Comparison of ENCODE assay signal across 7 mouse cellular contexts in genomic region chr3:65829230-65829629, GRCm38 (mm10).
DNase-seq lines count a peak whose midpoint lies in the region; ATAC-seq lines count a peak whose summit lies in the region.

No protein-coding gene starts in this region.

- peak; percentile 90 for ATAC-seq in forebrain, embryonic 16.5 days
- peak; percentile 92 for ATAC-seq in neural tube, embryonic 13.5 days (ENCODE audit: low read depth)
- ATAC-seq in monocyte, adult 5-6 weeks (replicated peaks; ENCODE audit: insufficient number of reproducible peaks, low FRiP score, low TSS enrichment, poor library complexity, severe bottlenecking), result no peak

- no peaks in the 10 kb centered on the region for H3K9me3 ChIP-seq in forebrain, embryonic 16.5 days (ENCODE audit: control insufficient read depth, low read length)
- no peaks in the 10 kb centered on the region for H3K9me3 ChIP-seq in hindbrain, embryonic 10.5 days
- no peaks in the 10 kb centered on the region for H3K9me3 ChIP-seq in neural tube, embryonic 13.5 days

- H3K4me2 ChIP-seq in forebrain, embryonic 16.5 days (ENCODE audit: low read length), result no peak overlapping the region
- H3K4me2 ChIP-seq in neural tube, embryonic 13.5 days, result peak overlapping the region; percentile 23; the same call in 1 of the 2 replicates

- peaks cover 9% of the 10 kb centered on the region for H3K4me1 ChIP-seq in forebrain, embryonic 16.5 days (replicated peaks; ENCODE audit: control insufficient read depth, insufficient read depth, low read length)
- peaks cover 13% of the 10 kb centered on the region for H3K4me1 ChIP-seq in hindbrain, embryonic 10.5 days (replicated peaks)
- peaks cover 14% of the 10 kb centered on the region for H3K4me1 ChIP-seq in neural tube, embryonic 13.5 days (replicated peaks)

- 6% methylated on average over 7 of the region's 7 CpGs for WGBS in forebrain, embryonic 16.5 days
- 16% methylated on average over 7 of the region's 7 CpGs for WGBS in hindbrain, embryonic 10.5 days
- WGBS in neural tube, embryonic 13.5 days, result 16% methylated on average over 7 of the region's 7 CpGs

- H3K36me3 ChIP-seq in forebrain, embryonic 16.5 days (ENCODE audit: control insufficient read depth, insufficient read depth), result no peaks in the 10 kb centered on the region
- H3K36me3 ChIP-seq in hindbrain, embryonic 10.5 days, result no peaks in the 10 kb centered on the region
- H3K36me3 ChIP-seq in neural tube, embryonic 13.5 days, result no peaks in the 10 kb centered on the region

- no peaks in the 10 kb centered on the region for H3K27me3 ChIP-seq in forebrain, embryonic 16.5 days (replicated peaks; ENCODE audit: control insufficient read depth, insufficient read depth, low read length)
- H3K27me3 ChIP-seq in hindbrain, embryonic 10.5 days (ENCODE audit: insufficient read depth, poor library complexity, severe bottlenecking), result peaks cover 20% of the 10 kb centered on the region
- no peaks in the 10 kb centered on the region for H3K27me3 ChIP-seq in neural tube, embryonic 13.5 days

- peak; percentile 74 for DNase-seq in adipocyte (ENCODE audit: low spot score)
- DNase-seq in brain, embryonic 18.5 days (ENCODE audit: low read depth, low spot score), result peak; percentile 36
- peak; percentile 21 for DNase-seq in hindbrain, embryonic 10.5 days (ENCODE audit: low spot score)
- peak; percentile 19 to 48 for DNase-seq in layer of hippocampus, postnatal 14 days (ENCODE audit: low spot score in 2 of 2)

- no peak overlapping the region for H3K4me3 ChIP-seq in forebrain, embryonic 16.5 days (replicated peaks; ENCODE audit: low read length)
- no peak overlapping the region for H3K4me3 ChIP-seq in hindbrain, embryonic 10.5 days
- no peak overlapping the region for H3K4me3 ChIP-seq in neural tube, embryonic 13.5 days

- no peak overlapping the region for H3K9ac ChIP-seq in forebrain, embryonic 16.5 days (replicated peaks; ENCODE audit: low read depth, low read length)
- H3K9ac ChIP-seq in neural tube, embryonic 13.5 days, result no peak overlapping the region

- no peak overlapping the region for H3K27ac ChIP-seq in forebrain, embryonic 16.5 days (ENCODE audit: low read length)
- H3K27ac ChIP-seq in hindbrain, embryonic 10.5 days, result peak overlapping the region; percentile 50; the same call in 1 of the 2 replicates
- H3K27ac ChIP-seq in neural tube, embryonic 13.5 days (replicated peaks), result no peak overlapping the region

Comparison
In these comparisons a context has a peak if more than half of its experiments do, and no peak if none do; other contexts are left out.
1. DNase-seq: peak in every context shown above with its lines; median percentile 74 in adipocyte; 36 in brain, embryonic 18.5 days; 34 in layer of hippocampus, postnatal 14 days; 21 in hindbrain, embryonic 10.5 days.